Mouse (Mus musculus) testis, adult 2 months (tissue): Measurements from ENCODE around the gene Klf13. TPM values are rescaled to one million over a fixed set of nuclear protein-coding genes. Genes with fewer than 3 reads are reported as not detected.

Experiments used
- H3K27ac ChIP-seq: fragments of 200-500 bp; 2 replicates; pipeline ENCODE4 v1.5.1; 2012; ENCODE audit warnings: low read depth, low read length; ENCODE audit not compliant: control insufficient read depth, insufficient read depth
- H3K27me3 ChIP-seq: fragments of 200-500 bp; 2 replicates; pipeline ENCODE4 v1.6.1; 2012; ENCODE audit warnings: mild to moderate bottlenecking, low read length, moderate library complexity; ENCODE audit not compliant: control insufficient read depth, insufficient read depth
- H3K36me3 ChIP-seq: fragments of 200-500 bp; 2 replicates; pipeline ENCODE4 v1.6.1; 2012; ENCODE audit warnings: mild to moderate bottlenecking, low read length; ENCODE audit not compliant: control insufficient read depth, insufficient read depth
- H3K4me1 ChIP-seq: fragments of 200-500 bp; 2 replicates; pipeline ENCODE4 v1.6.1; 2012; ENCODE audit warnings: low read length; ENCODE audit not compliant: control insufficient read depth, insufficient read depth
- H3K4me3 ChIP-seq: fragments of 200-500 bp; 2 replicates; pipeline ENCODE4 v1.5.1; 2012; ENCODE audit warnings: low read depth, mild to moderate bottlenecking, low read length, moderate library complexity, mixed read lengths; ENCODE audit not compliant: control insufficient read depth
- CTCF ChIP-seq: fragments of 200-500 bp; IDR thresholded peaks from 2 replicates; pipeline ENCODE4 v1.5.1; 2012; ENCODE audit warnings: low read depth, mild to moderate bottlenecking, inconsistent platforms, low read length, moderate library complexity; ENCODE audit not compliant: control insufficient read depth, insufficient read depth, insufficient replicate concordance
- POLR2A ChIP-seq: fragments of 200-500 bp; IDR thresholded peaks from 2 replicates; pipeline ENCODE4 v1.6.1; 2012; ENCODE audit warnings: low read depth, mild to moderate bottlenecking, inconsistent platforms, low read length, moderate library complexity; ENCODE audit not compliant: control insufficient read depth
- polyA plus RNA-seq: library from polyadenylated mRNA; depleted of rRNA; stranded (reverse); fragments of >200 nt; gene quantifications from 2 replicates; pipeline ENCODE4 v1.2.3, GENCODE M21; 2012

Gene Klf13
- polyA plus RNA-seq, 1 experiment, result 2.8 TPM

GRCm38 (mm10) chr7:63956981-63957713 lies 18.4 kb upstream of the Klf13 start:
- Histone ChIP-seq H3K27ac (no peak overlapping the region), H3K27me3 (no peaks in the 10 kb centered on the region), H3K4me1 (peaks cover 8% of the 10 kb centered on the region), H3K4me3 (no peak overlapping the region), H3K36me3 (no peaks in the 10 kb centered on the region)
- TF ChIP-seq CTCF (no peak), POLR2A (no peak)

DNA sequence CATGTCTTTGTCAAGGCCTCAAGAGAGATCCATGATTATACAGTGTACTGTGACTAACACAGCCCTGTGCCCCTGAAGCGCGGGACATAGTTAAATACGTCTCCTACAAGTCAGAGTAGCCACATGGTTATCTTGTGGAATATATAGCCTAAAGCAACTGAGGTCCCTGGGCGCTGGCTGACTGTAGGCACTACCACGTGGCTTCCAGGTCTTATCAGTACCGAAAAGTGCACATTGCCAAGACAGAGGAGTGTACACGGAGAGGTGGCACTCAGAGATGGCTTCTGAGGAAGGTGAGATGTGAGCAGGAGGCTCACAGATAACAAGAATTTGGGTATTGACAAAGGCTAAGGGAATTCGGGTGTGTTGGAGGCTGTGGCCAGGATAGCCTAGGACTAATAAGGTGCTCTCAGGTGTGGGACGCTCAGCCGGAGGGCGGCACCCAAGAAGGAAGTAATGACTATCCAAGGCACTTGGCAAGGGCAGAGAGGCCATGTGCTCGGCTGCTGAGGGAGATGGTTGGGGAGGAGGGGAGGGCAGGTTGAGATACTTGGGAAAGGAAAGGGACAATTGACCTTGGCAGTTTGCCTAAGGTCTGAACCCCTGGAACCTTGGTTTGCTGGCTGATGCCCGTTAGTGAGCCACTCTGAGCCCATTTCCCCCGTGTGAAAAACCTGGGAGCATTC lies 17.6 kb upstream of the Klf13 start:
- Histone ChIP-seq H3K36me3 (no peaks in the 10 kb centered on the region), H3K27me3 (no peaks in the 10 kb centered on the region), H3K4me1 (peaks cover 8% of the 10 kb centered on the region), H3K4me3 (no peak overlapping the region), H3K27ac (no peak overlapping the region)
- TF ChIP-seq POLR2A (no peak), CTCF (no peak)

GRCm38 (mm10) chr7:63955440-63955839 lies 16.7 kb upstream of the Klf13 start:
- no peak overlapping the region for H3K27ac ChIP-seq
- peaks cover 8% of the 10 kb centered on the region for H3K4me1 ChIP-seq
- no peak overlapping the region for H3K4me3 ChIP-seq
- no peaks in the 10 kb centered on the region for H3K36me3 ChIP-seq
- TF ChIP-seq POLR2A (no peak), CTCF (no peak)
- H3K27me3 ChIP-seq, result no peaks in the 10 kb centered on the region

DNA sequence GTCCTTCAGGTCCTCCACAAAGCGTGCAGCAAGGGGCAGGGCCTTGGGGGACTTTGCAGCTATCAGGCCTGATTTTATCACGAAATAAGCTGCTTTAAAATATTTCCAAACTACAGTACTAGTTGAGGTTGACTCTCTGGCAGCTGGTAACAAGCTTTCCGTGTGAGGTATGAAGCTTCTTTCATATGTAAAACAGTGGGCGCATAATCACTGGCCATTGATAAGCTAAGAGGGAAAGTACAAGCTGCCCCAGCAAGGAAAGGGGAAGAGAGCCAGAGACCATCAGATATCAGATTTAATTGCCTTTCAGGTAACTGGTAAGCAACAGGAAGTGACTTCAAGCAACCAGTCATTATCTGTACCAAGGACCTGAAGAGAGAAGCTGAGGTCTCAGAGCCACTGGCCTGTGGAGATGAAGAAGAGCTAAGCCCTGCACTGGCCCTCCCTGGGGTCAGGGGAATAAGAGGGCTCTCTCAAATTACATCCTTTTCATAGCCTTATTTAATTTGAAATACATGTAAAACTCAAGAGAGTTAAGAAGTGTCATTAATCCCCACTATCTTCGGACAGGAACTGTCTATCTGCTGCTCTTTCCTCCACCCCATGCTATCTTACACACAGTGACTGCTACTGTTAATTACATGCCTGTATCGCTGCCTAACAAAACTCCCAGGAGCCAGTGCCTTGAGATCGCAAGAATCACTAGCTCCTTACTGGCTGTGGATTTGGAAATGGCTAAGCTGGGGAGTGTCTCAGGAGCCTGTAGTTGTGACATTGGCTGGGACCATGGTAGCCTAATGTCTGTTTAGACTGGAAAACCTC lies 13.6 kb upstream of the Klf13 start:
- Histone ChIP-seq H3K27ac (no peak overlapping the region), H3K4me3 (no peak overlapping the region), H3K4me1 (peaks cover 5% of the 10 kb centered on the region)

DNA sequence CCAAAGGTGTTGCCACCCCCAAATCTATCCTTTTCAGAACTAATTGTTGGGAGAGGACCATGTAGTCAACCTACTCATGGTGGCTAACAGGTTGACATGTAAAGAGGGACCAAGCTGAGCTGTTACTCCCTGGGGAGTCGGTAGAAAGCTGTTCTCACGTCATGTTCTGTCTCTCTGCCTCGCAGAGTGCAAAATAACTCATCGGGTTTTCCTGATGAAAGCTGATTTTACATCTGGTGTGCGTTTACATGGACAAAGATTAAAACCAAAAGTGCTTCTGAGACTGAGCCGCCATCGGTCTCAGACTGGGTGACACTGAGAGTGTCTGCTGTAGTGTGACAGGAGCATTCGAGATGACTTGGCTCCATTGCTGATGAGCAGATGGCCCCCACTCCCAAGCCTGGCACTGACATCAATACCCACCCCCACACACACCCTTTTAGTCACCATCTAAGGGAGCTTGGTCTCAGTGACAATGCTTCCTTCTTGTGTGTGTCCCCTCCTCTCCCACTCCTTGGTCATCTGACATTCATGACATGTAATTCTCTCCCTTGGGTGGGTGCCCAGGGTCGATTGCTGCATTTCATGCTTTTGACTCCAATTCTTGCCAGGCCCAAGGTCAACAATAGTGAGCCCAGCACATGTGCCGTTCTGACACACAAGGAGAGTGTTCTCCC lies 12.4 kb upstream of the Klf13 start:
- H3K4me1 ChIP-seq, result no peaks in the 10 kb centered on the region
- H3K27me3 ChIP-seq, result no peaks in the 10 kb centered on the region
- TF ChIP-seq CTCF (no peak), POLR2A (no peak)
- H3K36me3 ChIP-seq, result no peaks in the 10 kb centered on the region
- no peak overlapping the region for H3K27ac ChIP-seq
- no peak overlapping the region for H3K4me3 ChIP-seq

More for the DNA sequence above, 13.6 kb upstream of the Klf13 start:
- TF ChIP-seq POLR2A (no peak), CTCF (no peak)
- H3K27me3 ChIP-seq, result no peaks in the 10 kb centered on the region
- no peaks in the 10 kb centered on the region for H3K36me3 ChIP-seq

DNA sequence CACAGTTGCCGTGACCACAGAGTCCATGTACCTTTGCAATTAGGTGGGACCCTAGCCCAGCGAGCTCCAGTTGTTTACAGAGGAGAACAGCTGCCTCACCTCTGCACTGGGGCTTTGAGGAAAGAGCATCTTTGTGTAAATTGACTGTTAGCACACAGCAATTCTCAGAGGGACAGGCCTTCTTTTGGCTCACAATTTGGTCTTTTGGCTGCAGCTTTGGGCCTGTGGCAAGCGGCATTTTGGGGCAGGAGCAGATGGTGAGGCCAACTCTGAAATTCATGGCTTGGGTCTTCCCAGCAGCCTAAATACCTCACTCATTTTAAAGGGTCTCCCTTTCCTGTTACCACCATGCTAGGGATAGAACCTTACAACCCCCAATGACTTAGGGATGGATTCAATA lies 10.5 kb upstream of the Klf13 start:
- H3K36me3 ChIP-seq, result no peaks in the 10 kb centered on the region
- H3K4me1 ChIP-seq, result no peaks in the 10 kb centered on the region
- TF ChIP-seq POLR2A (no peak), CTCF (no peak)
- H3K4me3 ChIP-seq, result no peak overlapping the region
- H3K27ac ChIP-seq, result no peak overlapping the region
- H3K27me3 ChIP-seq, result no peaks in the 10 kb centered on the region
